Mouse (Mus musculus) neutrophil, adult 5-6 weeks (primary cell): ENCODE data around the gene Gm5089. TPM values are rescaled to one million over a fixed set of nuclear protein-coding genes. Genes with fewer than 3 reads are reported as not detected.
A peak's percentile ranks its signal among the peaks of the same experiment; 100 is the strongest.
"Not testable (repeated sequence)": the region's sequence is repeated elsewhere in the genome, so short reads cannot be mapped to it uniquely, and the experiment has no call there.

Source experiments
- ATAC-seq: fragments of 151-379, 151-347 bp; 2 replicates; pipeline ENCODE4 v1.8.0; 2017; ENCODE audit warnings: mild to moderate bottlenecking, moderate TSS enrichment; ENCODE audit not compliant: insufficient number of reproducible peaks, poor library complexity, low FRiP score, severe bottlenecking; ENCODE audit errors: extremely low read depth
- total RNA-seq: library from RNA; stranded (forward); fragments of 200-1000 nt; gene quantifications from 2 replicates; pipeline ENCODE4 v1.2.3, GENCODE M21; 2017

Gene Gm5089
- total RNA-seq, 1 experiment from 2014 or later, result not detected

DNA sequence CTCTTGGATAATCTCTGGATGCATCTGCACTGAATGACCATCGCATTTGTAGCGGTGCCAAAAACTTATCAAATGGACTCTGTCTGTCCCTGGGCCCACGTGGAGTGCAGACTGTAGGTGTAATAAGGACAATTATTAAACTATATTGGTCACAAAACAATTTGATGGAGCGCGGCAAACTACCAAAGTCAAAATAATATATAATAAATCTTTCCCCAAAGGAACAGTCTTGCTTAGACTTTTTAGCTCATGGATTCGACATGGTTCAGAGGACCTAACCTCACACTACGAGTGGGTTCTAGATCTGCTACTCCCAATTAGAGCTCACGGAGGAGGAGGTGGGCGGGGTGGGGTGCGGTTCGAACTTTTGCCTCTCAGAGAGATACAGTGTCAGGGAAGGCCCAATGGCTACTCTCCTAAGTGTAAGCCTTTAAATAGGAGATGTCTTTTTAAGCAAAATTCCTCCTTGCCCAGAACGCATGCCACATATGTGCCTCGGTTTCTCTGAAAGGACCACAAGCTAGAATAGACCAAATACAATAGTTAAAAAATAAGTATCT, 15.1 kb upstream of the Gm5089 start:
- ATAC-seq, result no peak

DNA sequence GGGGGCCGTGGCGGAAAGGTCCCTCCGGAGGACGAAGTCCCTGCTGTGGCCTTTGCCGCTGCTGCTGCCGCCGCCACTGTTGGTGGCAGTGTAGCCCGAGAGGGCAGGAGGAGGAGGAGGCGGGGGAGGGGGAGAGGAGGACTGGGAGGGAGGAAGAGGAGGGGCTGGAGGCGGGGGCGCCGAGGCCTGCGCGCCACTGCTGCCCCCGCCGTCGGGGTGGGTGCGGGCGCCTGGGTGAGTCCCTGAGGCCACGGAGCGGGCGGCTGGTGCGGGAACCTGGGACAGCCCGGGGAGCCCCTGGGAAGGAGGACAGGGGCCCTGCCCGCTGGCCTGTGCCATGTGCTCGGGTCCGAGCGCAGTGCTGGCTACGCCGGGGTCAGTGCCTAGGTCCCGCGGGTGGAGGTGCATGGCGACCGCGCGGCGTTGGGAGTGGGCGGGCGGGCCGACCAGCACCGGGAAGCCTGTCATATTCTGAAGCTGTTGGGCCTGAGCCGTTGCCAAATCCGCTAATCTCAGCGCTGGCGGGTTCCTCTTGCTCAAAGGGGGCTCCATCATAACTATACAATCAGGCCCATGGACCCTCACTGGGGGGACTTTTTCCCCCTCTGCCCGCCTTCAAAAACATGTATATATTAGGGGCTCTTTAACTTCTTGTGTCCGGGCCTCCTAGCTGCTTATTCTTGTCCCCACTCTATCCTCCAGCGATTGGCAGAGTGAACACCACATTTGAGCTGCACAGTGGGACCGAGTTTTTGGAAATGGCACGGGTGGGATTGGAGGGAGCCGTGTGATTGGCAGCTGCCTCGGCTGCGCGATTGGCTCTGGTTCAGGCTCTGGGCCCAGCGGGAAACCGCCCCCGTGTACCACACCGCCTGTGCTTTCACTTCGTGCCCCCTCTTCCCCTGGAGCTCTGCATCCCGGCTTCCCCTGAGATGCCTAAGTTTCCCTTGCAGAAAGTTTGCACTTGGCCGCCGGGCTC, 14.1 kb upstream of the Gm5089 start, which contains the start of gene Zic5:
Zic5 (minus strand) TSS at position 915 of the 979 bp plus-strand sequence.
- 0 out of 2 replicates have a peak, but pooled peaks have one; percentile 2 for ATAC-seq

DNA sequence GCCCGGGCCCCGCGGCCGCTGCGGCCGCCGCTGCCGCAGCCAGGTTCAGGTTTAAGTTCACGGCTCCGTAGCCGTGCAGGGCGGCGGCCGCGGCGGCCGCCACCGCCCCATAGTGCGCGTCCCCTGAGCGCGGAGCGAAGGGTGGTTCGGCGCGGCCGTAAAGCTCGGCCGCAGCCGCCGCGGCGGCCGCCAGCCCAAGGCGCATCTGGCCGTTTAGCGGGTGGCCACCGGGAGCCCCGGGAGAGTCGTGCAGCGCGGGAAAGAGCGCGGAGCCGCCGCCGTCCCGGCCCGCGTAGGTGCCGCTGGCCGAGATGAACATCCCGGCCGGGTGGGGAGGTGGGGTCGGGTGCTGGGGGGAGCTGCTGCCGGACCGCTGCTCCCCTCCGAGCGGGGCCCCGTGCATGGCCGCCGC, 13.4 kb upstream of the Gm5089 start:
- ATAC-seq, result no peak

DNA sequence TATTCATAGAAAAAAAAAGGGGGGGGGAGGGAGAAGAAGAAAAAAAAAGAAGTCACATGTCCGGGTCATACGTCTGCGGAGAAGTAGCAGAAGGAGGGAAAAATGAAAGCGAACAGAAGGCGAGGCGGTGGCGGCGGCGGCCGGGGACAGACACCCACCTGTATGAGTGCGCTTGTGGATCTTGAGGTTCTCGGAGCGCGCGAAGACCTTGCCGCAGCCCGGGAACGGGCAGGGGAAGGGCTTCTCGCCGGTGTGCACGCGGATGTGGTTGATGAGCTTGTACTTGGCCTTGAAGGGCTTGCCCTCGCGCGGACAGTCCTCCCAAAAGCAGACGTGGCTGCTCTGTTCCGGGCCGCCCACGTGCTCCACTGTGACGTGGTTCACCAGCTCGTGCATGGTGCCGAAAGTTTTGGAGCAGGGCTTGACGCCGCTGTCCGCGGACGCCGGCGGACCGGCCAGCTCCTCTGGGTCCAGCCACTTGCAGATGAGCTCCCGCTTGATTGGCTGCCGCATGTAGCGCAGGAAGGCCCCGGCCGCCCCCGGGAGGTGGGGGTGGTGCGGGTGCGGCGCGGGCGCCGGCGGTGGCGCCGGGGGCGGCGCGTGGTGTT, 12.9 kb upstream of the Gm5089 start:
- peak; percentile 18; the same call in 1 of the 2 replicates for ATAC-seq

DNA sequence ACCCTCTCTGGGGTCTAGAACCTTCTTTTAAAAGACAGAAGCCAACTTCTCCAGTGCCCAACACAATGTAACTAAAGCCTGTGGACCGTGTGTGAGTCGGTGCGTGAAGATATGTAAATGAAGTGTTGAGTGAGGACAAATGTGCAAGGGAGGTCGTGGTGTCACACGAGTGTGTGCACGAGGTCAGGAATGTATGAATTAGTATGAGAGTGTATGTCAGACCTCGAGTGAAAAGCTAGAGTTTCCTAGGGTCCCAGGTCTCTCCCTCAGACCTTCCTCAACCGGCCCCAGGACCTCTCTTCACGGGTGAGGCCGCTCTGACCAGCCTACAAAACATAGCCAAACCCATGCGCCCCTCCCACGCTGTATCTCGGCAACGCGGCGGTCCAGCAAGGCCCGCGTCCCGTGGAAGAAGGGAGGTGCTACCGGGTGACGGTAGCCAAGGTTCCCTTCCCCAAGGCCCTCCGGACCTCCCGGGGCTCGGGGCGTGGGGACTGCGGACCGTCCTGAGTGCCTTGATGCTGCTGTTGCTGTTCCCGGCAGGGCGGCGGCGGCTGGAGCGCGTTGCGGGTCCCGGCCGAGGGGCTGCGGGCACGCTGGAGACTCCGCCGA, 12.3 kb upstream of the Gm5089 start:
- ATAC-seq, result no peak

DNA sequence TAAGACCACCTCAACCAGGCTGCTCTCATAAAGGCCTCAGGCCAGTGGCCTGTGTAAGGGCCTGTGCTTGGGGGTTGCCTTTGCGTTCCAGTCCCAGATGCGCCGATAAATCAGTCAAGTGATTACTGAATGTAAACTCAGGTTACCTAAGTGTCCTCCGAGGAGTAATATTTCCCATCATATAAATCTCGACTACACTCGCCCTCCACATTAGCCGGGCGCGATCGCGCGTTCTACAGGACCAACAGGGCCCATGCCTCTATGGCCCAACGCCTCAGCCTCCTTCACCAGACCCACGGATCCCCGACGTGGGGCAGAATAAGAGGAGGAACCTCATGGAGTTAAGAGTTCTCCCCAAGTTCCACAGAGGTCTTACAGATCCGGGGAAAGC, 11.8 kb upstream of the Gm5089 start:
- no peak for ATAC-seq

DNA sequence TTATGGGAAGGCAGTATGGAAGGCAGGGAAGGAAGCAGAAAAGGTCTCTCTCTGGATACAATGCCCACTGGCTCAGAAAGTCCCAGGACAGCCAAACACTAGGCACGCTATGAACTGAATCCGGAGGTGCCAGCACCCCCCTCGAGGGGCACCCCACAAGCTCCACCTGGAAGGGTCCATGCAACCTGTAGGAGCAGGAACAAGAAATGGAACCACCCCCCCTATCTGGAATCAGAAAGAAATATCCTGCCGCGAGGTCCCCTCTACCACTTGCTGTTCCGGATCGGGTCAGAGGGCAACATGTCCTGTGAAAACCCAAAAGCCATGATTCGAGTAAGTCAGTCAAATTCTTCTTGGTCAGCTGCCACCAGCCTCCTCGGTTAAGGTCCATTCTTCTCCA, 11.1 kb upstream of the Gm5089 start:
- ATAC-seq, result no peak

DNA sequence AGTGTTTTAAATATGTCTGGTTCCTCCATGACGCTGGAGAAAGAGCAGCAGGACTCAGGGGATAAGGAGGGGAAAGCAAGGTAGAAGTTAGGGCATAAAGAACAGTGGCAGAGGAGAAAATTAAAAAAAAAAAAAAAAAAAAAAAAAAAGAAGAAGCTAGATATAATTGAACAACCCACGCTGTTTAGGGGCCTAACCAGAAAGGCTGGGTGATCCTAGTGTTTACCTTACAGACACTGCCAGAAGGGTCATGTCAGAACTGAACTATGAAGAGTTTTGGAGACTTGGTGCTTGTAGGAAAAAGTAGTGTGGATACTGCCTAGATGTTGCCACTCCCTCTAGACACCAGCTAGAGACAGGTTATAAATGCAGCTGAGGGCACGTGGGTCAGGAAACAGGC, 10.6 kb upstream of the Gm5089 start:
- no peak for ATAC-seq

DNA sequence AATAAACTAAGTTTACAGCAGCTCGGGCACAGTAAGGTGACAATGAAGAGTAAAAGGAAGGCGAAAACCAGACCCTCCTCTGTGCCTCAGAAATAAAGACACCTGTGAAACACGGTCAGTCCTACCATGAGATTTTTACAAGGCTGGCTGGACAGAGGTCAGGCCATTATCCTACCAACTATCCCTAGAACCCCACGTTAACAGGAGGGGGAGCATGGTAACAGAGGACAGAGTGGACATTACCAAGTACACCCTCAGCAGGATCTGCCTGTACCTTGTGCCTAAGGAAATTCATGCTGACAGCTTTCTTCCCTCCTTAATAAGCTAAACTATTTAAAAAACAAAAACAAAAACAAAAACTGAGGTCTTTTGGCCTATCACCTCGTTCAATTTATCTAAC, 9.3 kb upstream of the Gm5089 start:
- no peak for ATAC-seq

DNA sequence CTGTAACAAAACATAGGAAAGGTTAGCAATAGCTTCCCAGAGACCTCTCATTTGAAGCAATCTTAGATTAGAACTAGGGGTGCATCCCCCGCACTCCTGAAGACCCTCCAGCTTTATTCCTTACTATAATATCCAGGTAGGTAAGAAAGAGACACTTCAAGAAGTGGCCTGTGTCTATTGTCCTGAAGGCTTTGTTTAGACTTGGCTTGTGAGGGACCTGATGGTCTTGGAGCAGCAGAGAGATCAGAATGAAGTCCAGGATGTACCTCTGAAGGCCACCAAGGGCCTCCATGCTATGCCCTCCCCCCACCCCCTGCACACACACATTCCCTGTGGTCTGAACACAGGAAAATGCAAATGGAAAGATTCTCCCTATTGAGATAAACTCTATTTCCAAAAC, 8.9 kb upstream of the Gm5089 start:
- no peak for ATAC-seq

DNA sequence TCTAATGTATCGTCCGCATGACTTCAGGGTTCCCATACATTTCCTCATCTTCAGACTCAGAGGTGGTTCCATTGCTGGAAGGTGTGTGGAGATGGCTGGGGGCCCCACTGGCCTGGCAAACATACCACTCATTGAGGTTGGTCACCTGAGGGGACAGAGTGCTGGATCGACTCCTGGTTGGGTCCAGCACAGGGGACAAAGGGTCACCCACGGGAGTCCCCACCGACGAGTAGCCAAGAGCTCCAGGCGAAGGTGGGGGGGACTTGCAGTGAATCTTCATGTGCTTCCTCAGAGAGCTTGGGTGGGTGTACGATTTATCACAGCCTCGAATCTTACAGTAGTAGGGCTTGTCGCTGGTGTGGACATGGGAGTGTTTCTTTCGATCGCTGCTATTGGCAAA, 8.4 kb upstream of the Gm5089 start:
- ATAC-seq, result not testable (repeated sequence)

DNA sequence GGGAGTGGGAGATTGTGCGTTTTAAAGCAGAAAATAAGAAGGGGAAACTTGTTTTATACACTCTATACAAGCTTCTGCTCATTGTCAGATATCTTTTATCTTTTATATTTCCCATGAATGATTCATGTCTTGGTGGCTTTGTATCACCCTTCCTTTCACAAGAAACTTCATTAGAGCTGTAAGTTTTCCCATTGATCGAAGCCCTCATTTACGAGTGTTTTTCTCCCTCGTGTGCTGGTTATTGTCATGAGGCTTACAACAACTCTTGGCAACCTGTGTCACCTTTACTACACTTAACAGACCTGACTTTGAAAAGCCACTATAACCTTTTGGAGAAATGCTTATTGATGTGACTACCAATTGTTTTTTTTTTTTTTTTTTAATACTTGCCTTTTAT, 4.6 kb upstream of the Gm5089 start:
- ATAC-seq, result no peak

DNA sequence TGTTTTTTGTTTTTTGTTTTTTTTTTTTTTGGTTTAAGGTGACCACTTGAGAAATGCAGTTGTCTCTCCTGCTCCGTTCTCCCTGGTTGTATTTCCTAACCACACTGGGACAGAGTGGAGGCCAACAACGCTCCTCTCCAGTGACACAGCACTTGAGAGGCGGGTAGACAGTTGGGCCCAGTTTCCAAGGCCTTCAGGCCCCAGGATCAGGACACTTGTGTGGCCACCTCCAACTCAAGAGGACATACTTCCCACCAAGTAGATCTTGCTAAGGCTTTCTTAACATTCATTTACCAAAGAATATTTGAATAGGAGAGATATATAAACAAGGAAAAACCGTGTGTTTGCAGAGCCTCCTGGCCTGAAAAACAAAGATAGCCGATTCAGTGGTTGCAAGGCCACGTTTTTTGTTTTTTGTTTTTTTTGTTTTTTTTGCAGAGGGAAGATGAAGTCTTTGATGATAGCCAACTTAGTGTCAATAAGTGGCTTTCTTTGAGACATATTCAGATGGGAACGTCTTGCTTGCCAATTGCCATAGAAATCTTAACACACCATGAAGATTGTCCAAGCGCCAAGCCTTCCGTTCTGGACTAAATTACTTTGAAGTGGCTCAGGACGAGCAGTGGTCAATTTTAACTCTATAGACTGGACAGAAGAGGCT, 4.1 kb upstream of the Gm5089 start:
- no peak for ATAC-seq

DNA sequence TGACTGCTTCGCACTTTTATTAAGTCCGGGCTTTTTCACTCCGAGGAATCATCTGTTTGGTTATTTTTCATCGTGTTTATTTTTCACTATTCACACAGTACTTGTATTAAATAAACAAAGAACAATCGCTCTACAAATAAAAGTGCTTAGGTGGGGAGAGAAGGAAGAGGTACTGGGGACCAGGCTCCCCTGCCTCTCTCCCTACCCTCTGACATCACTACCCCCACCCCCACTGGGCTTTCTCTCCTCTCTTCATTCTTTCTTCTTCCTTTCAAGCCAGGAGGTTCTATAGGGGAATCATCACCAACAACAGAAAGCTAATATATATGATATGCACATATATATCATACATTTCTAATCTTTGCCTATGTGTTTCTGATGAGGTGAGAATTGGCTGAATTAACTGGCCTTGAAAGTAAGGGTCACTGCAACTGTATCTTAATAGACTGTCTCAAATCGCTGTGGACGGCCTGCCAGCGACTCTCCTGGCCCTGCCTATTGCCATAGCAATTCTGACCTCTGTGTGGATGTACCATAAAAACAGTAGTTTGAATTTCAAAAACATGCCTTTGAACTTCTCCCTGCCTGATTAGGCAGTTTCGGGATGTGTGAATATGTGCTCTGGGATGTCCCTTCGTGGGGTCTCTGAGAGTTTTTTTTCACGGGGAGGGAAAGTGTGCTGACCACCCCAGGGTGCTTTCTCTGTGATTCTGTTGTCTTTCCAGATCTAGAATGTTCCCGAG, 3.3 kb upstream of the Gm5089 start:
- ATAC-seq, result no peak

DNA sequence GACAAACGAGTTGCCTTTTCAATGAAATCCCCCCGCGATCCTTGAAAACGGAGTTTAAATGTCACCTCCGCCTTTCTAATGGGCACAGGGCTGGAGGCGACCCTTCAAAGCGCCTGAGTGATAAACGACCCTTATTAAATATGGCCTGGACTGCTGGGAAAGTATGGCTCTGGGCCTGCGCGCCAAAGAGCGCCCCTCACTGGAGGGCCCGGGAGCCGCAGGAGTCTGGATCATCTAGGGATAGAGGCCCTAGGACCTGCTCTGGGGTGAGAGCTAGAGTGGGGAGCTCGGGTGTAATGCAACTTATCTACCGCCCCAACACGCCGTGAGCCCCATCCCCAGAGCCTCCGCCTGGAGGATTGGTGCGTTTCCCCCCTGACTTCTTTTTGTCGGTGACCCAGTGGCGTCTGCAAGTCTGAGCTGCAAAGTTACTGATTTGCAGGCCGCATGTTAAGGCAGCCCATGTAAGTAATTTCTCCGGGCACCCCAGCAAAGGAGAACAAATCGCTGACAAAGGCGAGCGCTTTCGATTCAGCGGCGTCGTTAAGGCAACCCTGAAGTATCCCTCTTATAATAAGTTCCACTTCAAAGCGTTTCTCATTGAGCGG, 2.6 kb upstream of the Gm5089 start:
- ATAC-seq, result no peak

DNA sequence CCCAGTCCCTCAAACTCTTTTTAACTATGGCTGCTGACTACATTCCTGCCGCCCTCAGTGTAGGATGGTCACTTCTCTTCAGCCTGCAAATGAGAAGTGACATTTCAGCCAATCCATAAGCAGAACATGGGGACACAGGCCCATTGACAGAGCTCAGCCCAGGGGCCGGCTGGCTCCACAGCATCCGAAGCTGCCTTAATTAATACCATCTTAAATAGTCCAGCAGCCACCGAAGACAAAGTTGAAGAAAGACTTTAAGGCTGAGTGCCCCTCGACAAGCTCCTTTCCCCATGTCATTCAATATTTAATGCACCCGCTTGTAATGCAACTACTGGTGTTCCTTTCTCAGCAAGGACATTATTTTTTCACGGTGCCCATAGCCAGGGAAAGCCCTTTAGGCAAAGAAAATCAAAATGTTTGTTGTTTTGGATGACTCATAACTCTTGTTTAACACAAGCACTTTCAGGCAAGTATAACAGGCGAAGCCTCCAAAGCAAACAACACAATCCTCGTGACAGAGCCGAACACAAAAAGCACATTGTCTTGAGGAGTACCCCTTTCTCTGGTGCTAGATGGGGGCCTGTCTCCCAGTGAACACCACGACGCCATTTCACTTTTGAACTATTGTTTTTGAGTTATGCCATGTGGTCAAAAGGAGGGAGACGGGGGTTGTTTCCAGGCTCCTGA, 1.9 kb upstream of the Gm5089 start:
- no peak for ATAC-seq

DNA sequence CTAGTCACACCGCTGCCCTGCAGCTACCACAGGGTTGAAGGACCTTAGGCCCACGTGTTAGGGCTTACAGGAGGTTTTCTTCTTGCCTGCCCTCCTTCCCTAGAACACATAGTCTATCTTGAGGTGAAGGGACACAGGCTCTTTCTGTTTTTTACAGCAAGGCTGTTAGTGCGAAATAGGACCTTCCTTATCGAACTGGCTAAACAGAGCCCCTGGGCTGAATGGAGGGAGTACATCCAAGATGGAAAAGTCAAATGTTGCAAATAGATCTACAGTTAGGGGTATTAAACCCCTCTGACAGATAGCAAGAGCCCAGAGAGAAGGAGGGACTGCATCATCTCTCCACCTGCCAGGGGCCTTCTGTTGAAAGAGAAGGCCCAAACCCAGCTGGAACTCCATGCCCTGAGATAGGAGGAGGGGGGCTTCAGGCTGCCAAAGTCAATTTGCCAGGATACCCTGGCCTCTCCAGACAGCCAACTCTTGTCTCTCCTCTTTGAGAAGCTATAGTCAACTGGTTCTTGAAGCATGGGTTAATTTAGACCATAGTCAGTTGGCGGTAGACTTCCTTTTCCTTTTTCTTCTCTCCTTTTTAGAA, 733 bp upstream of the Gm5089 start:
- no peak for ATAC-seq
